Mouse (Mus musculus): ENCODE measurements around the gene Icosl. TPM values are rescaled to one million over a fixed set of nuclear protein-coding genes. Genes with fewer than 3 reads are reported as not detected.
A peak's percentile ranks its signal among the peaks of the same experiment; 100 is the strongest.

Gene Icosl
- polyA plus RNA-seq, 1 experiment, result 9.7 TPM

- Histone ChIP-seq H3K4me3 (ENCODE audit: low read depth, low read length) (no peak overlapping the region), H3K36me3 (ENCODE audit: control insufficient read depth, insufficient read depth, low read length) (peaks cover 42% of the 10 kb centered on the region; the same call in 1 of the 2 replicates)
Observed at GRCm38 (mm10) chr10:78074977-78075376, 5.9 kb downstream of the Icosl start.

GRCm38 (mm10) chr10:78077862-78078261, 8.8 kb downstream of the Icosl start:
- no peak overlapping the region for H3K27ac ChIP-seq (ENCODE audit: insufficient read depth, low read depth, low read length)
- H3K4me3 ChIP-seq (ENCODE audit: low read depth, low read length), result no peak overlapping the region
- no peaks in the 10 kb centered on the region for H3K4me1 ChIP-seq (ENCODE audit: control insufficient read depth, insufficient read depth, insufficient read length, low read length)
- no peaks in the 10 kb centered on the region for H3K27me3 ChIP-seq (ENCODE audit: control insufficient read depth, insufficient read depth, low read length)
- H3K36me3 ChIP-seq (ENCODE audit: control insufficient read depth, insufficient read depth, low read length), result peaks cover 32% of the 10 kb centered on the region; the same call in 1 of the 2 replicates
- 83% methylated on average over 9 of the region's 9 CpGs for WGBS
- TF ChIP-seq POLR2A (IDR thresholded peaks at IDR 0.05; ENCODE audit: low read depth, low read length) (no peak), CTCF (IDR thresholded peaks at IDR 0.05; ENCODE audit: extremely low read depth, insufficient read length, insufficient replicate concordance, low read depth, low read length) (no peak)

More at GRCm38 (mm10) chr10:78074977-78075376, 5.9 kb downstream of the Icosl start:
- Histone ChIP-seq H3K27ac (ENCODE audit: insufficient read depth, low read depth, low read length) (no peak overlapping the region), H3K27me3 (ENCODE audit: control insufficient read depth, insufficient read depth, low read length) (no peaks in the 10 kb centered on the region), H3K4me1 (ENCODE audit: control insufficient read depth, insufficient read depth, insufficient read length, low read length) (peaks cover 1% of the 10 kb centered on the region; the same call in 1 of the 2 replicates)
- WGBS, result 79% methylated on average over 11 of the region's 11 CpGs
- TF ChIP-seq CTCF (IDR thresholded peaks at IDR 0.05; ENCODE audit: extremely low read depth, insufficient read length, insufficient replicate concordance, low read depth, low read length) (no peak), POLR2A (IDR thresholded peaks at IDR 0.05; ENCODE audit: low read depth, low read length) (no peak)

DNA sequence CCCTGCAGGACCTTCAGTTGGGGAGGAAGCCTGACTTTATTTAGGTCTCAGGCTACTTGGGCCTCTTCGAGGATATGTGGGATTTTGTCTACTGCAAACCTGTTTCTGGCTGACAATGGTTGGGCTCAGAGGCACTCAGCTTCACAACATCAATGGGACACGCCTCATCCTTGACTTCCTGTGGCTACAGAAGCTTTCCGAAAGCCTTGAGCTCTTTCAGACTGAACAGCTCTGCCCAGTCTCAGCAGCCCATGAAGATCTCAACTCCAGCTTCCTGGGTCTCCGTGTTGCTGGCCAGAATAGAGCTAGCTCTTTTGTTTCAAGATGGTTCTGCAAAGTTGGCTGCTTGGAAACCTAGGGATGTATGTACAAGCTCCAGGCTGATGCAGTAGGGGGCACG, 9.2 kb downstream of the Icosl start:
- TF ChIP-seq CTCF (IDR thresholded peaks at IDR 0.05; ENCODE audit: extremely low read depth, insufficient read length, insufficient replicate concordance, low read depth, low read length) (no peak), POLR2A (IDR thresholded peaks at IDR 0.05; ENCODE audit: low read depth, low read length) (no peak)
- Histone ChIP-seq H3K27me3 (ENCODE audit: control insufficient read depth, insufficient read depth, low read length) (no peaks in the 10 kb centered on the region), H3K4me3 (ENCODE audit: low read depth, low read length) (no peak overlapping the region), H3K27ac (ENCODE audit: insufficient read depth, low read depth, low read length) (no peak overlapping the region), H3K4me1 (ENCODE audit: control insufficient read depth, insufficient read depth, insufficient read length, low read length) (no peaks in the 10 kb centered on the region), H3K36me3 (ENCODE audit: control insufficient read depth, insufficient read depth, low read length) (peaks cover 32% of the 10 kb centered on the region; the same call in 1 of the 2 replicates)
- 79% methylated on average over 5 of the region's 5 CpGs for WGBS

DNA sequence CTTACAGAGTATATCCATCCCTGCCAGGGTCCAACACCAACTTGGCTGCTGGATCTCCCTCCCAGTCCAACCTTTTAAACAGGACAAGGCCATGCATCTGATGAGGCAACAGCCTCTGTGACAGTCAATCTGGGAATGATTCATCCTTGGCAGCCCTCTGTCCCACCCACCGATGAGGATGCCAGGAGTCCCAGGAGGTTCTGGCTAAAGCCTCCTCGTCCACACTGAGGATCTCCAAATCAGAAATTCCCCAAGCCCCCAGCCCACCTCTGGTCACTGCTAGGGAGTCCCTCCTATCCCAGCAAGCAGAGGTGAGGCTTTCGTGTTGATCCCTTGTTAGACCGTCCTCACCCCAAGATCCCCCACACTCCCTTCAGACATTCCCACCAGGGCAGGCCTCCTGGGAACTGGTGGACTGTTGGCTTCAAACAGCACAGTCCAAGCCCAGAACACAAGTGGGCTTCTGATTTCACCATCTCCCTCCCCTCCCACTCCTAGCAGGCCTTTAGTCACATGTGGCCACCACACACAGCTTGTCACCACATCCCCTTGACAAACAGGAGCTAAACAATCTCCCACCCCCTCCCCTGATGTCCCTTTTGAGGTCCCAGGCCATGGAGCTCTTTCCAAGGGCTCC, 11.0 kb downstream of the Icosl start:
- H3K4me3 ChIP-seq (ENCODE audit: low read depth, low read length), result no peak overlapping the region
- H3K27me3 ChIP-seq (ENCODE audit: control insufficient read depth, insufficient read depth, low read length), result no peaks in the 10 kb centered on the region
- H3K36me3 ChIP-seq (ENCODE audit: control insufficient read depth, insufficient read depth, low read length), result peaks cover 23% of the 10 kb centered on the region; the same call in 1 of the 2 replicates
- 78% methylated on average over 4 of the region's 4 CpGs for WGBS
- H3K27ac ChIP-seq (ENCODE audit: insufficient read depth, low read depth, low read length), result no peak overlapping the region
- no peaks in the 10 kb centered on the region for H3K4me1 ChIP-seq (ENCODE audit: control insufficient read depth, insufficient read depth, insufficient read length, low read length)
- no peak for TF ChIP-seq CTCF (IDR thresholded peaks at IDR 0.05; ENCODE audit: extremely low read depth, insufficient read length, insufficient replicate concordance, low read depth, low read length)
- TF ChIP-seq POLR2A (IDR thresholded peaks at IDR 0.05; ENCODE audit: low read depth, low read length), result no peak

GRCm38 (mm10) chr10:78084073-78084472, 15.0 kb downstream of the Icosl start:
- peaks cover 5% of the 10 kb centered on the region; the same call in 1 of the 2 replicates for H3K36me3 ChIP-seq (ENCODE audit: control insufficient read depth, insufficient read depth, low read length)
- no peak for TF ChIP-seq POLR2A (IDR thresholded peaks at IDR 0.05; ENCODE audit: low read depth, low read length)
- TF ChIP-seq CTCF (IDR thresholded peaks at IDR 0.05; ENCODE audit: extremely low read depth, insufficient read length, insufficient replicate concordance, low read depth, low read length), result no peak
- H3K27ac ChIP-seq (ENCODE audit: insufficient read depth, low read depth, low read length), result no peak overlapping the region
- no peaks in the 10 kb centered on the region; the same call in 1 of the 2 replicates for H3K4me1 ChIP-seq (ENCODE audit: control insufficient read depth, insufficient read depth, insufficient read length, low read length)
- 37% methylated on average over 1 of the region's 1 CpGs for WGBS
- H3K4me3 ChIP-seq (ENCODE audit: low read depth, low read length), result no peak overlapping the region
- no peaks in the 10 kb centered on the region for H3K27me3 ChIP-seq (ENCODE audit: control insufficient read depth, insufficient read depth, low read length)

GRCm38 (mm10) chr10:78085711-78086110, 16.6 kb downstream of the Icosl start:
- H3K27me3 ChIP-seq (ENCODE audit: control insufficient read depth, insufficient read depth, low read length), result no peaks in the 10 kb centered on the region
- H3K36me3 ChIP-seq (ENCODE audit: control insufficient read depth, insufficient read depth, low read length), result no peaks in the 10 kb centered on the region
- WGBS, result 92% methylated on average over 6 of the region's 6 CpGs
- no peak overlapping the region for H3K4me3 ChIP-seq (ENCODE audit: low read depth, low read length)
- no peak overlapping the region for H3K27ac ChIP-seq (ENCODE audit: insufficient read depth, low read depth, low read length)
- no peak for TF ChIP-seq POLR2A (IDR thresholded peaks at IDR 0.05; ENCODE audit: low read depth, low read length)
- no peak for TF ChIP-seq CTCF (IDR thresholded peaks at IDR 0.05; ENCODE audit: extremely low read depth, insufficient read length, insufficient replicate concordance, low read depth, low read length)
- peaks cover 6% of the 10 kb centered on the region for H3K4me1 ChIP-seq (ENCODE audit: control insufficient read depth, insufficient read depth, insufficient read length, low read length)

DNA sequence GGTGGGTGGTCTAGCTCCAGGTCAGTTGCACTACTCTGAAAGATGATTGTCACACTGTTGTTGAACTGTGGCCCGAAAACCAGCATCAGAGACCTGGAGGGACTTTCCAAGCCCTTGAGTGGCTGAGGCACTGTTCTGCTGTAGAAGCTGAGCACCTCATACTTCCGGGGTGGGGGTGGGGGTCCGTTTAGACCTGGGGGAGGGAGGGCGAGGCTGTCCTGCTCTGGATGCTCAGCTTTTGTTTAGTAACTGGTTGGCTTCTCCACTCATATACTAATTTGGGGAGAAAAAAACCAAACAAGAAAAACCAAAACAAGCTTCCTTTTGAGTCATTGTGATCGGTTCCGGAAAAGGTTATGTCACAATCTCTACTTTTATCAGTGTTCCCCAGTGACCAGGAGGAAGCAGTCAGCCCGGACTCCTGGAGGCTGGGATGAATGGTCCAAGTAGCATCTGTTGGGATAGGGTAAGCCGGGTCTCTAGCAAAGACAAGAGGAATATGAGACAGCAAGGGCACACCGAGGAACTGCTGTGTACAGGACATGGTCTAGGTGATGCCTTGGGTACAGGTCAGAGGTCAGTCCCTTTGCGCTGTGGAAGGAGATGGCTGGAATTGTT, 17.5 kb downstream of the Icosl start:
- Histone ChIP-seq H3K36me3 (ENCODE audit: control insufficient read depth, insufficient read depth, low read length) (no peaks in the 10 kb centered on the region), H3K4me3 (ENCODE audit: low read depth, low read length) (no peak overlapping the region), H3K4me1 (ENCODE audit: control insufficient read depth, insufficient read depth, insufficient read length, low read length) (peaks cover 10% of the 10 kb centered on the region), H3K27me3 (ENCODE audit: control insufficient read depth, insufficient read depth, low read length) (no peaks in the 10 kb centered on the region), H3K27ac (ENCODE audit: insufficient read depth, low read depth, low read length) (peak overlapping the region; percentile 79)
- WGBS, result 65% methylated on average over 10 of the region's 10 CpGs
- TF ChIP-seq POLR2A (IDR thresholded peaks at IDR 0.05; ENCODE audit: low read depth, low read length), result no peak
- no peak for TF ChIP-seq CTCF (IDR thresholded peaks at IDR 0.05; ENCODE audit: extremely low read depth, insufficient read length, insufficient replicate concordance, low read depth, low read length)

Data from small intestine, adult 2 months (tissue).